Mouse (Mus musculus) embryo, embryonic 10 days (tissue): Measurements from ENCODE around the gene F10.

Source experiments
- DNase-seq: peaks from one replicate; pipeline ENCODE4 v3.0.0-alpha.2; 2015; ENCODE audit warnings: low spot score

The F10 gene

DNA sequence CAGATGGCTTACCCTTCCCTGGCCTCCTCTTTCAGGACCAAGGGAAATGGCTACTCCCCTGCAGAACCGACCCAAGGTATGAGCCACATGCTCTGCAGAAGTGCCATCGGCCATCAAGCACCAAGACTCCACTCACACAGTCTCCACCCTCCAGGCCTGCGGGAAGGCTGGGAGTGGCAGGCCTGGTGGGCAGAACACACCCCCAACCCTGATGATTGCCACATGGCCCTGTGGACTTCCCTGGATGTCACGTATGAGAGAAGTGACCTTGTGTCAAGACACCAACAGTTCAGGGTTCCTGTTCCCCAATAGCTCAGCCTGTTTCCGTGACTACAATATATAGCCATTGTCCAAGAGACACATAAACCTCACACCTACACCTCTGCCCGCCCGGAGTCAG, at the start of gene F10:
Gene F10 (plus strand): TSS at position 294 of the 400 bp plus-strand sequence.
- no peak for DNase-seq

DNA sequence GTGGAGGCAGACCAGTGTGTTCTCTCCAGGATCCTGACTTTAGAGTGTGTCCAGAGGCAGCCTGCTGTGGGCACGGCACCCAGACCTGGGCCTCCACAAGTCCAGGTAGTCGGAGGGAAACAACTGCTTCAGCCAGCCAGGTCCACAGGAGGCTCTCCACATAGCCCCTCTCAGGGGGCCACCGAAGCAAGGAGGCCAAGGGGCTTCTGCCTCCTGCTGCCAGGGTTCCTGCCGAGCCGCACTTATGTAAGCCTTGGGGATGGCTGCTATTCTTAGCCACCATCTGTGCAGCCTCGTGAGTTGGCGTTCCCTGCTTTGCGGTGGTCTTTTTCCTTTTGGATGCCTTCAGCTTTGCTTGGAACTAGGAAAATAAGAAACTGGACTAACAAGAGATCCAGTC, 49.5 kb upstream of the F10 start:
- DNase-seq: no peak

DNA sequence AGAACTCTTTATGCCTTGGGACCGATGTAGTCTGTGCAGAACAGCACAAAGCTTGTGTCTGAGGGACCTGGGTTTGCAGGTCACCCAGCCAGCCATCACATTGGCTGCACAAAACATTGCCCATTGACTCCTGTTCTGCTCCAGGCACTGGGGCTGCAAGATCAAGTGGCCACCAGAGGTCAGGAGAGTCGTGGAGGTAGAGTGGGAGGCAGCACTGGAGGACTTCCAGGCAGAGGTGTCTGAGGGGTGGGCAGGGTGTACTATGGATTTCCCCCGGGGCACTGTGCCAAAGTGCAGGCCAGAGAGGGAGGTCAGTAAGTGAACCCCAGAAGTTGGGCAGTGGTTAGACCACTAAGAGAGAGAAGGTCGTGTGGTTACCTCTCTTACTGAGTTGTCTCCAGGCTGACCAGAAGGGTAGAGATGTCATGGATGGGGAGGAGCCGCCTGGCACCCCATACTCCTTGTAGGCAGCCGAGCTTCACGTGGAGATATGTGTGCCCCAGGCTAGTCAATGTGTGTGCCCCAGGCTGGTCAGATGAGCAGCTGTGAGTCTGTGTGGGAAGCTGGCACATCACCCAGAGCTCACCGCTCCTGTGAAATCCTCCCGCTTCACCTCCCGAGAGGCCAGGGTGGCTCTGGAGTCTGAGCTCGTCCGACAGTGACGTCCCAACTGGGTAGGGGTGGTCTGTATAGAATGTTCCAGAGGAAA, 48.2 kb upstream of the F10 start:
- no peak for DNase-seq

DNA sequence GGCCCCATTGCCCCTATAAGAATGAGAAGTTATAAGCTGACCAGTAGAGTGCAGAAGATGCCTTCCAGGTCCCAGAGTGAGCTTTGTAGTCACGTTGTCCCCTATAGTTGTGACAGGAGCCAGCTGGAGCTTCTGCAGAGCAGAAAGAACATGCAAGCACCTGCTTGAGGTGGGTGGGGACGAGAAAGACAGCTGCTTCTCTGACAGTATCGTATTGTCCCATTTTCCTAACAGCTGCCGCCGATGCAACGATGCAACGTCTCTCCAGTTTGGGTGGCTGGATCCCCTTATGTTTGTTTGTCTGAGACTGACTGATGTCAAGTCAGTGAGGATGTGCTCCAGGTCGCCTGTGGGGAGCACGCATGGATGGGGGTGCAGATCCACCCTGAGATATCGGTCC, 45.7 kb upstream of the F10 start:
- no peak for DNase-seq

DNA sequence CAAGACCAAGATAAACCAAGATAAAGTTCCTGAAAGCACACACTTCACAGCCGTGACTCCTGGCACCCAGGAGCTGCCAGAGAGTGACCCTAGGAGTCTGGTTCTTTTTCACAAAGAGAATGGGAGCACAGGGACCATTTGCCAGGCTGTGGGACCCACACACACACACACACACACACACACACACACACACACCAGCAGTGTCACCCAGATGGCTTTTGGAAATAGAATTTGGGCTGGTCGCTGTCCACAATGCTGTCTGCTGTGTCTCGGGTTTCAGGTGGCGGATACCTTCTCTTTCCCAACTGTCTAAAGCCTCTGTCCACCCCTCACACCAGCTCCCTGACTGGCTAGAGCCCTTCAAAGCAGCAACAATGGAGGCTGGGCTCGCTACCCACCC, 42.6 kb upstream of the F10 start:
- DNase-seq: no peak

DNA sequence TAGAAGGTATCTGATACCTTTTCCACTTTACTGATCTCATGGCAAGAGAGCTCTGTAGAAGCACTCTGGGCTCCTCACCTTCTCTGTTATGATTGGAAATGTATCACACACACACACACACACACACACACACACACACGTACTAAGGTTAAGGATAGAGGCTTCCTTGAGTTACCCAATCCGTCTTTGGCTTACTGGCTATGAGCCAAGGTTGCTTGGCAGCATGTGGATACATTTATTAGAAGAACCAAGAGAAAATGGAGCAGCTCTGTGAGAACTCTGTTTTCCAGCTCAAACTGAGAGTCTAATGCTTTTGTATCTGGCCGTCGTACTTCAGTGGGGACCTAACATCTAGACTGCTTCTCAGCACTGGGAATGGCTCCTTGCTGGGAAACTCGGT, 41.6 kb upstream of the F10 start:
- DNase-seq: no peak

DNA sequence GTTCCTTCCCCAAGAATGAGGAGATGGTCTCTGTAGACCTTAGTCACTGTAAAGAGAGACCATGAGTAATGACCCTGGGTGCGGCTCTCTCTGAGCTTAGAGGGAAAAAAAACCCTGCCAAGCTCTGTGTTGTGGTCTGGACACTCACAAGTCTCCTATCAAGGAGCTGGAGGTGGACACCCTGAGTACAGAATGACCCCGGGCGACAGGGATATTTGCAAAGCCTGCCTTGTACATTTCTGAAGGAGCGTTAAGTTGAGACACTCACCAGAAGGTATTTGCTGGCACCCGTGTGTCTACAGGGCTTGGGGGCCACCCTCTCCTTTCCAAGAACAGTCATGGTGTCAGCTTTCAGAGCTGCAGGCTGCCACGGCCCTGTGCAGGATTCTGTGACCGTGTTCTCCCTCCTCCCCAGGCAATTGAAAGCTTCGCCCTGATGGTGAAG, 40.3 kb upstream of the F10 start:
- peak; percentile 32 for DNase-seq

DNA sequence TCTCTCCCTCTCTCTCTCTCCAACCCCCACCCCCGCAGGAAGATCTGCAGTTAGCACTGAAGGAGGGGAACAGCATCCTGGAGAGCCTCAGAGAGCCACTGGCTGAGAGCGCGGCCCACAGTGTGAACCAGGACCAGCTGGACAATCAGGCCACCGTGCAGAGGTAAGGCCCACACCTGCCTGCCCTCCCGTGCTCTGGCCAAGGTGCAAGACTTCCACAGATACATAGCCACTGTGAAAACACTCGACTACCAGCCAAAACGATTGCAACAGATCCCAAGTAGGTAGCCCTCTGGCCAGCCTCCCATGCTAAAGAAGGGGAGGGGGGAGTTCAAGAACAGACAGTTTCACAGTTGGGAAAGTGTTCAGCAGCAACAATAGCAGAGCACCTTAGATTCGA, 38.8 kb upstream of the F10 start:
- no peak for DNase-seq

DNA sequence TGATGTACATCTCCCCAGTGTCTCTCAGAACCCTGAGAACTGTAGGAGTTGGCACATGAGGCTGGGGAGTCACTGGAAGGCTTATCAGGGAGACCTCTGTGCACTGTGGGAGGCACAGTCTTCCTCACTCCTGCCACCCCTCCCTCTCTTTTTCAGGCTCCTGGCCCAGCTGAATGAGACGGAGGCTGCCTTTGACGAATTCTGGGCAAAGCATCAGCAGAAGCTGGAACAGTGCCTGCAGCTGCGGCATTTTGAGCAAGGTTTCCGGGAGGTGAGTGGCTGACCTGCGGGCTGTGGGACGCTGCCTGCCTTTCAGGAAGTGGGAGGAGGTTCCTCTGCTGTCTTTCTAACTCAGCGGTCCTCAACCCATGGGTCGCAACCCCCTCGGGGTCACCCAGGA, 37.3 kb upstream of the F10 start:
- no peak for DNase-seq

DNA sequence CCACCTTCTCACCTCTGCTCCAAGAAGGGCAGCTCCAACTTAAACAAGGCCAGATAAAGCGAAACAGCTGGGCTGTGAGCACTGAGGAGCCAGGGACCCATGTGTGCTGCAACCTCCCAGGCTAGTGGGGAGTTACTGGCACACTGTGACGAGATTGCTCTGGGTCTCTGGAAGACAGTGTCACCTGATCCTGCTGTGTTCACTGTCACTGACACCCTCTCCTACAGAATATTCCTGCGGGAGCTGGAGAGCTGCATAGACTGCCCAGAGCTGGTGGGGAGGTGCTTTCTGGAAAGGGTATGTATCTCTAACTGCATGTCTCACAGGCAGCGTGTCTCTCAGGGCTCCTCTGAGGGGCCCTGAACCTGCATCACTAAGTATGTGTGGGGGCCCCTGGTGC, 29.6 kb upstream of the F10 start:
- no peak for DNase-seq

DNA sequence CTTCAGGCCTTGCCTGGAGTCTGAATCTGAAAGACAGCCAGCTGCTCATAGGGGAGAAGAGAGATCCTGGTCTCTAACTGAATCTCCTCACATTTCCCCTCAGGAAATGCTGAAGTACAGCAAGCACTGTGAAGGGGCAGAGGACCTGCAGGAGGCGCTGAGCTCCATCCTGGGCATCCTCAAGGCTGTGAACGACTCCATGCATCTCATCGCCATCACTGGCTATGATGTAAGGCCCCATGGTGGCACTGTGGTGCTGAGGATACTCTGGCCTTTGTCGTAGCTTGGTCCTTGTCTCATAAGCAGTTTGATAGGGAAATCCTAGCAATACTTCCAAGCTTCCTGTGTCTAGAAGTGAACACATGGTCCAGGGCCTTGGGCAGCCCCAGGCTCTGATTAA, 26.8 kb upstream of the F10 start:
- DNase-seq: peak; percentile 19

DNA sequence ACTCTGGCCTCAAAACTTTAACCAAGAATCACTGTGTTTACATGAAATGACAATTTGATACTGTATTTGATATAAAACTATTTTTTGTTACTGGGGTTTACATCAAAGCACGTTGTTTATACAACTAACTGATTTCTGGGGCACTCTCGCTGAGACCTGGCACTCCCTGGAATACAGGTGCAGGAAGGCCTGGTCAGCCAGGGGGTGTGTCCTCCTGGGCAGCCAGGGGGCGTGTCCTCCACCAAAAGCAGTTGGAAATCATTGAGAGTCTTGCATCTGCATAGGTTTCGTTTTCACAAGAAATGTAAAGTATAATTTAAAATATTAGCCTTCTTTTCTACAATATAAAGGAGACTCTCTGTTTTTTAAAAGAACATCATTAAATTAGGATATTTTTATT, 17.5 kb upstream of the F10 start:
- DNase-seq: no peak

DNA sequence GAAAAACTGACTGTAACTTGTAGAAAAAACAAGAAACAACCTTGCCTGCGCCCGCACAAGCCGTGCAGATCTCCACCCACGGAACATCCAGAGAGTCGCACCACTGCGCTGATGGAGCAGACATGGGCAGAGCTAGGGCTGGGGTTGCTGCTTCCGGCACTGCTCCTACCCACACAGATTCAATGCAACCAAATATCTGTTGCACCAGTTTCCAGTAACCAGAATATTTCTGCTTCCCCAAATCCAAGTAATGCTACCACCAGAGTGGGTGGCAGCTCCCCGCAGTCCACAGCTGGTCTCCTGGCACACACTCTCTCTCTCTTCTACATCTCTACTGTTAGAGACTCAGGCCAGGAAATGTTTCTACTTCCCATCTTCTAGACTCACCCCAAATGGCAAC, 15.3 kb upstream of the F10 start:
- no peak for DNase-seq

DNA sequence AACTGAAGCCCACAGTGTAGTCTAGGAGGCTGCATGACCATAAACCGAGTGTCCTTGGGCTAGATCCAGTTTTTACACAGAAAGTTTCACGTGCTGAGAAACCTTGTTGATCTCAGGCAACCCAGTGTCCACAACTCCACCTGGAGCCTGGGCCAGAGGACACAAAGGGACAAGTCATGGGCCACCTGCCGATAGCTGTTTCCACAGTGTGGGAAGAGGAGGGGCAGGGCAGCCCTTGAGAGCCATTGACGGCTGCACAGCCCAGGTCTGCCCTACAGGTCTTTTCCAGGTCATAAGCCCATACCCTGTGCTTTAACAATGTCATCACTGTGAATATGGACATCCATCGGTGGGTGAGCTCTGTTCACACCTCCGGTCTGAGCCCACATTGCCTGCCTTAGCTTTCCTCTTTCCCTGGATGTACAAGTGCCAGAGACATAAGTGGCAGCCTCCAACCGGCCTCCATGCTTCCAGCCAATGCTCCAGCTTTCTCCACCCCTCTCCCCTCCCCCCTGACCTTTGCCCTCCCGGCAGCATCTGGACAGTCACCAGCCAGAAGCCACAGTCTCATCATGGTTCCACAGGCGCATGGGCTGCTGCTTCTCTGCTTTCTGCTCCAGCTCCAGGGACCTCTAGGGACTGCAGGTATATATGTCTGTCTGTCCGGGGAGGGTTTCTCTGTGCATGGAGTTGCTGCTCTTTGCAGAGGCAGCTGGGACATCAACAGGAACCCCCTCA, 11.5 kb upstream of the F10 start, which contains the start of gene F7:
Gene F7 (plus strand): TSS at position 548 of the 738 bp plus-strand sequence.
- DNase-seq: peak; percentile 43

DNA sequence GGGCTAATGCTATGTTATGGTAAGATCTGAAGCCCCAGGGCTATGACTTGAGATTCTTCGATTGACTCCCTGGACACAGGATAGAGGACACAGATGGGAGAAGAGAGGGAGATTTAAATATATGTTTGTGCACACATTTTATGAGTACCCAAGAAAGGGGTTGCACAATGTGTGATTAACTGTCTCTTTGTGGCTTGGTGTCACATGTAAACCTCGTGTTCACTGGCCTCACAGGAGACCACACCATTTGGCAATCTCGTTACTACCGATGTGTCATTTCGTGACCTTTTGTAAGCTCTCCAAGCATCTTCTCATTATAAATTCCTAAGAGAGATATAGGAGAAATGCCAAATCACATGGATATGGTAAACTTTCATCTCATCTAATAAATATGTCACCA, 9.5 kb upstream of the F10 start:
- DNase-seq: no peak

DNA sequence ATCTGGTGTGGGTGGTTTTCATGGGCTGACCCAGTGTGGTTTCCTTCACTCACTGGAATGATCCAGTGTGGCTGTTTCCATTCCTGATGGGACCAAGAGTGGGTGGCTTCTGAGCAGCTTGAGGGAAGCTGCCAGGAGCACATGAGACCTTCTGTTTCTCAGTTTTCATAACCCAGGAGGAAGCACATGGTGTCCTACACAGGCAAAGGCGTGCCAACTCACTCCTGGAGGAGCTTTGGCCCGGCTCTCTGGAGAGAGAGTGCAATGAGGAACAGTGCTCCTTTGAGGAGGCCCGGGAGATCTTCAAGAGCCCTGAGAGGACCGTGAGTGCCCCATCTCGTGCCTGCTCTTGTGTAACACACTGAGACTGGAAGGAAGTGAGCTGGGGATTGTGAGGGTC, 8.6 kb upstream of the F10 start:
- DNase-seq: no peak

DNA sequence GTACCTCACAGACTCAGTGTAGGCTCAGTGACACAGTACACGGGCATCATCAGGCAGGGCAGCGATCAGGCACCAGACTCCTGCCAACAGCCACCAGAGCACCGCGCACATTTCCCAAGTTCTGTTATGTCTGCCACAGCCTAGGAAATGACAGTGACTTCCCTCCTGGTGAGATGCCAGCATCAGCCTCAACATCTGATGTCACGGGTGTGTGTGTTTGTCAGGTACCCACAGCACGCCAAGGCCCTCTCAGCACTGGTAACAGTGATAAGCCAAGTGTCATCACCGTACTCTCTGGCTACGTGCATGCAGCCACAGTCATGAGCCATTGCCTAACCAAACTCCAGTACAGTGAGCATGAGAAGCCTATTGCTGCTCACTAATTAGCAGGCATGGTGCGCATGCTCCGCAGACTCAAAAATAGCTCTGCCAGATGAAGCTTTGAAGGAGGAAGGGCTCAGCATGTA, 729 bp upstream of the F10 start:
- no peak for DNase-seq

DNA sequence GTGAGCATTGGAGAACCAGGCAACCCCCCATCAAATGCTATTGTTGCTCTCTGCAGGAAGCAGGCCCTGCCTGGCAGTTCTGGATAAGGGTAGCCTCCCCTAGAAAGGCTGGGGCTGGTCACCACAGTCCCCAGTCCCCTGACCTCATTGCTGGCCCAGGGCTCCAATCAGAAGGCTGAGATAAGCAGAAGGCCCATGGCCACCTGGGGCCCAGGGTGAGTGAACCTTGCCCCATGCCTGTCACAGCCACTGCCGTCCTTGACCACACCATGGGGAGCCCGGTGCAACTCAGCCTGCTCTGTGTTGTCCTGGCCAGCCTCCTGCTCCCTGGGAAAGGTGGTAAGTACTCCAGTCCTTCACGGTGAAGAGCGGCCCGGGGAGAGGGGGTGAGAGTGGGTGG, 461 bp downstream of the F10 start:
- no peak for DNase-seq

DNA sequence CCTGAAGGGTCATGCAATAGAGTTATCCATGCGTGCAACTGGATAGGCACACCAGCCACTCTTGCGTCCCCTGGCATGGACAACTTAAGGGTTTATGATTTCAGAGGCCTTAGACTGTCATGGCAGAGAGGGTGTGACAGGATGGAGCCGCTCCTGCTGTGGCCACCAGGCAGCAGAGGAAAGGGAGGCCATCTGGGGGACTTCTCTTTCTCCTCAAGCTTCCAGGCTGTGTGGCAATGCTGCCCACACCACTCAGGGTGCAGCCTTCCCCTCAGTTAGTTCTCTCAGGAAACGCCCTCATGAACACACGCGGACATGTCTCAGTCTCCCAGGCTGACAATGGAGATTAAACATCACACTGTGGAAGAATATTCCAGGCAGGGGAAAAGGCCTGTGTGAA, 1.9 kb downstream of the F10 start:
- no peak for DNase-seq

DNA sequence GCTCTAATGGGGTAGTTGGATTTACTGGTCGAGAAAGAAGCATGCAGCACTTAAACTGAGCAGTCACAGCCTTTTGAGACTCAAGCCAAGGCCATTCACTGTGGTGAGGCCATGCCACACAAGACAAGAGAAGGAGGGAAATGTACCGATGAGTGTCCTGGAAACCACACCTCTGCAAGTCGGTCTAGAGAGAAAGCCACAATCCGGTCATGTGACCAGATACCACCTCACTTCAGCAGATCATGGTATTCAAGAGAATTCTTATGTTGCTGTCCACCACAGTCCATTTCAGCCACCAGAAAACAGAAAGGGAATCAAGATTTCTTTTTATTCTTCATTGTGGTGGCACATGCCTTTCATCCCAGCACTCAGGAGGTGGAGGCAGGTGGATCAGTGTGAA, 4.4 kb downstream of the F10 start:
- DNase-seq: no peak

DNA sequence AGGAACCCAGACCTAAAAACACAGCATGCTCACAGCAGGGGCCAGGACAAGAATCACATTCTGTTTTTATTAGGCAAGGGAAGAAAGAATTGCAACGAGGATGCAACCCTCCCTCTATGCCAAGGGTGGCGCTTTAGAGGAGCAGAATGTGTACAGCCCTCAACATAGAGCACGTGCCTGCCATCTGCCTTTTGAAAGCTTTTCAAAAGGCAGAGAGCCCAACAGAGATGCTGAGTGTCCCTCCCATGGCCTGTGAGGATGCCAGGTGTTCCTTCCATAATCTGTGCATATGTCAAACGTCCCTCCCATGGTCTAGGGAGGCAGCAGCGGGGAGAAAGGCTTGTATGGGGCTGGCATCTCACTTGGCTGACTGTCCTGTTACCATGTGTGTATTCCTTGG, 10.5 kb downstream of the F10 start:
- no peak for DNase-seq

DNA sequence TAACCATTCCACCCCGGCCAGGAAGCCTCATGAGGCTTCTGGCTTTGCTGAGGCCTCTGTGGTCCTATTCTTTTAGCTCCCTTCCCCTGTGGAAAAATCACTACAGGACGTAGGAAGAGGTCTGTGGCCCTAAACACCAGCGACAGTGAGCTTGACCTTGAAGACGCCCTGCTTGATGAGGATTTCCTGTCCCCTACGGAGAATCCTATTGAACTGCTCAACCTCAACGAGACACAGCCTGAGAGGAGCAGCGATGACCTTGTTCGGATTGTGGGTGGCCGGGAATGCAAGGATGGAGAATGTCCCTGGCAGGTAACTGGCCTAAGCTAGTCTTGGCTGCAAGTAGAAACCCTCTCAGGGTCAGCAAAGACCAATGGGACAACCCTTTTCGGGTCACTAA, 13.4 kb downstream of the F10 start:
- DNase-seq: no peak

DNA sequence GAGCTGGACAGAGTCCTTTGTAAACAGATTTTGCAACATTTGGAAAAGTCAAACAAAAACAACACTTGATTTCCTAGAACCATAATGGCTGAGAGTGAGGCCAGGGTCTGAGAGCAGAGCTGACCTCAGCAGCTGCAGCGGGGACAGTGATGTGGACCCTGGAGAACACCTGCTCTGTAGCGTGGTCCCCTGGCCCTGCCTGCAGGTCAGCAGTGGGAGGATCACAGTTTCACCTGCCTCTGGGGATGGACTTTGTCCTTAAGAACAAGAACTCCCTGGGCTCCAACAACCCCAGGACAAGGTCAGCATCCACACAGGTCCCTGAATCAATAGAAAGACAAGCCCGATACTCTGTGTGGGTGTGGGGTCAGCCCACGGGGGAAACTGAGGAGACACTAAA, 20.2 kb downstream of the F10 start:
- DNase-seq: no peak
